Mouse (Mus musculus) T-helper 17 cell (primary cell): ENCODE measurements around the gene Arhgef15.
"Not testable (repeated sequence)": the region's sequence is repeated elsewhere in the genome, so short reads cannot be mapped to it uniquely, and the experiment has no call there.

Experiments used
- in situ Hi-C, 2 experiments: fragments of 300-600 bp; cut with MboI, MseI; formaldehyde crosslinking; loops; 1 replicate in 1 of 2; 2 replicates in 1 of 2; pipeline ENCODE4 v1.15.1; 2025; ENCODE audit warnings: high pct_unique_total_duplicates in 2 of 2

Arhgef15 gene

GRCm38 (mm10) chr11:68957308-68957707 is at the start of gene Arhgef15:
Arhgef15 (minus strand) TSS chr11:68957480.
- in situ Hi-C loops: no loop called here

GRCm38 (mm10) chr11:69006575-69006974 is 49.3 kb upstream of the Arhgef15 start:
- in situ Hi-C loops: not testable (repeated sequence)

GRCm38 (mm10) chr11:69005193-69005592 is 47.9 kb upstream of the Arhgef15 start:
- in situ Hi-C loops: no loop called here

- in situ Hi-C loops: no loop called here
Observed at GRCm38 (mm10) chr11:69003592-69003991, 46.3 kb upstream of the Arhgef15 start.

GRCm38 (mm10) chr11:69002782-69003181 is 45.5 kb upstream of the Arhgef15 start:
- in situ Hi-C loops: not testable (repeated sequence)

GRCm38 (mm10) chr11:68997080-68997479 is 39.8 kb upstream of the Arhgef15 start:
- in situ Hi-C loops: no loop called here

- in situ Hi-C loops: no loop called here
Observed at GRCm38 (mm10) chr11:68994377-68994776, 37.1 kb upstream of the Arhgef15 start.

- in situ Hi-C loops: no loop called here
Observed at GRCm38 (mm10) chr11:68993122-68993521, 35.8 kb upstream of the Arhgef15 start.

GRCm38 (mm10) chr11:68988341-68988740 is 31.1 kb upstream of the Arhgef15 start:
- in situ Hi-C loops: no loop called here

- in situ Hi-C loops: no loop called here
Observed at GRCm38 (mm10) chr11:68987365-68987882, 30.1 kb upstream of the Arhgef15 start.

GRCm38 (mm10) chr11:68982639-68983369 is 25.5 kb upstream of the Arhgef15 start:
- in situ Hi-C loops: no loop called here

- in situ Hi-C loops: no loop called here
Observed at GRCm38 (mm10) chr11:68980919-68981318, 23.6 kb upstream of the Arhgef15 start.

GRCm38 (mm10) chr11:68979320-68979733 is 22.0 kb upstream of the Arhgef15 start:
- in situ Hi-C loops: loop anchor here in 1 of 2 experiments (10.0 kb wide), 1 partner anchor 1835 kb away; the partner anchor contains the start of gene Scimp

- in situ Hi-C loops: loop anchor here in 1 of 2 experiments (10.0 kb wide), 1 partner anchor 1839 kb away; the partner anchor contains the start of gene Scimp
Observed at GRCm38 (mm10) chr11:68975601-68976000, 18.3 kb upstream of the Arhgef15 start.

- in situ Hi-C loops: loop anchor here in 1 of 2 experiments (10.0 kb wide), 1 partner anchor 1840 kb away; the partner anchor contains the start of gene Scimp
Observed at GRCm38 (mm10) chr11:68975085-68975484, 17.8 kb upstream of the Arhgef15 start, which contains the start of gene Rangrf. Rangrf (minus strand) TSS chr11:68975185.

- in situ Hi-C loops: loop anchor here (5.0 to 10.0 kb wide), 2 partner anchors 67 to 1841 kb away; partner anchors contain the start of gene Scimp (in 1 of the 2)
Observed at GRCm38 (mm10) chr11:68974059-68974450, 16.8 kb upstream of the Arhgef15 start.

GRCm38 (mm10) chr11:68973250-68974058 is 16.2 kb upstream of the Arhgef15 start:
- in situ Hi-C loops: loop anchor here (5.0 to 10.0 kb wide), 2 partner anchors 66 to 1841 kb away; partner anchors contain the start of gene Scimp (in 1 of the 2)

GRCm38 (mm10) chr11:68970232-68970631 is 13.0 kb upstream of the Arhgef15 start:
- in situ Hi-C loops: loop anchor here (5.0 to 10.0 kb wide), 2 partner anchors 63 to 1845 kb away; partner anchors contain the start of gene Scimp (in 1 of the 2)

GRCm38 (mm10) chr11:68968752-68969151 is 11.5 kb upstream of the Arhgef15 start:
- in situ Hi-C loops: loop anchor here in 1 of 2 experiments (5.0 kb wide), 1 partner anchor 69 kb away; no protein-coding TSS in a partner anchor

- in situ Hi-C loops: loop anchor here in 1 of 2 experiments (5.0 kb wide), 1 partner anchor 70 kb away; no protein-coding TSS in a partner anchor
Observed at GRCm38 (mm10) chr11:68967337-68968282, 10.3 kb upstream of the Arhgef15 start, which contains the start of gene Slc25a35. Slc25a35 (plus strand) TSS chr11:68968131.
